Mouse (Mus musculus) lung, adult 10 weeks (tissue): ENCODE results near the gene Tspear. TPM values are rescaled to one million over a fixed set of nuclear protein-coding genes. Genes with fewer than 3 reads are reported as not detected.

ENCODE experiments used
- polyA plus RNA-seq: library from polyadenylated mRNA; stranded (reverse); fragments of 350-450 nt; fragmentation: Illumina TruSeq; extraction: RNeasy Lipid Tissue Mini Kit (QIAGEN cat#74804); gene quantifications from one replicate; pipeline ENCODE4 v1.2.3, GENCODE M21; 2014; ENCODE audit warnings: low read depth, low replicate concordance; ENCODE audit not compliant: insufficient read depth

Gene Tspear
- not detected for polyA plus RNA-seq

DNA sequence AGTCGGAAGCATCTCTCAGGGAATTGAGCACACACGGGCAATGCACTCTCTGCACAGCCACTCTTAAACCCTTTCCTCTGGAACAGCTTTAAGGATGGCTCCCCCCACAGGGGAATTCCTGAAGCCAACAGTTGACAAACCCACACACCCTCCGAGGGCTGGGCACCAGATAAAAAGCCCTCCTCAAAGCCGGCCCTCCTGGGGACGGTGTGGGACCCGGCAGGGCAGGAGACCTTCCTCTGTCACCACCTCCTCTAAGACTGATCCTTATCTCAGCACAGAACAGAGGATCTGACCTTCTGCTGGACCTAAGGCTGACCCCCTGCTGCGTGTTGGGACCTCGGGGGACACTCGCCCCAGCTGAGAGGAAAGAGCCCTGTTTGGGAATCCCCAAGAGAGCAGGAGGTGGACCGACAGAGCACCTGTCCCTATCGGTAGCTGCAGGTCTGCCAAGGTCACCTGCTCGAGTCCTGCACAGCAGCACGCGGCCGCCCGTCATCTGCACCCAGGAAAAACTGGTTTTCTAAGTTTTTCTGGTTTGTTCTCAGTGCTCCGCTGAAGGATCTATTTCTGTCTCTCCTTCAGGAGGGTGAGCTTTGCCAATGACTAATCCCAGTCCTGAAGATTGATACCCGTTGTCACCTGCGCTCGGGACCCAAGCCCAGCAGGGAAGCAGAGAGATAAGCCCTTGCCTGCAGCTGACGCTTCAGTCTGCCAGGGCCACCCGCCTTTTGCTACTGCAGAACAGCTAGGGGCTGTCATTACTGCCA lies at the start of gene Tspear:
Tspear (plus strand) TSS at position 675 of the 770 bp plus-strand sequence.

DNA sequence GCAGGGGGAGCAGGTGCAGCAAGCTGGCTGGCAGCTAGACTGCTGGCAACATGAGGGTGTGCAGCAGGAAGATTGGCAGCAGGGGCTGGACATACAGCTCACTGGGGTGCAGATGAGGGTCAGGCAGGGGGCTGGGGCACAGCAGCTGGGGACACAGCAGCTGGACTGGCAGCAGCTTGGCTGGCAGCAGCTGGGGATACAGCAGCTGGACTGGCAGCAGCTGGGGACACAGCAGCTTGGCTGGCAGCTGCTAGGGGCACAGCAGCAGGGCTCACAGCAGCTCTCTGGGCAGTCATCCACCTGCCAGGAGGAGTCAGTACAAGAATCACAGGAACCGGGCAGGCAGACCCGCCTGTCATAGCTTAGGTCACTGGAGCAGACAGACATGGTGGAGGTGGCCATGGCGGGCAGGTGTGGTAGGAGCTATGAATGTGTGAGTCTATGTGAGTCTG lies 4.0 kb downstream of the Tspear start, which contains the start of gene Gm19402:
Gm19402 (minus strand) TSS at position 402 of the 452 bp plus-strand sequence.

DNA sequence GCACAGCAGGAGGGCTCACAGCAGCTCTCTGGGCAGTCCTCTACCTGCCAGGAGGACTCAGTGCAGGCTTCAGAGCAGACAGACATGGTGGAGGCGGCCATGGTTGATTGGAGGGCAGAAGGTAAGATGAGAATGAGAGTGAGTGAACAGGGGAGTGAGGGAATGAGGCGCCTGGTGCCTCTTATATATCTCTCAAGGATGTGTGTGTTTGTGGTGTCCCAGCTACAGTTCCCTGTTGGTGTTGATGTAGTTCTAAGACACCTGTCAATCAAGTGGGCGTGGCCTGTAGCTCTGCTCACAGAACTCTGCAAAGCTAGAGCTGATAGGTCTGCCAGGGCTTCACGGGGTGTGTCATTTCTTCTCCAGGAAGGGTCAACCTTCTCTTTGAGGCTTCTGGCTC lies 10.8 kb downstream of the Tspear start, which contains the start of gene Gm9508:
Gm9508 (minus strand) TSS at position 101 of the 400 bp plus-strand sequence.

DNA sequence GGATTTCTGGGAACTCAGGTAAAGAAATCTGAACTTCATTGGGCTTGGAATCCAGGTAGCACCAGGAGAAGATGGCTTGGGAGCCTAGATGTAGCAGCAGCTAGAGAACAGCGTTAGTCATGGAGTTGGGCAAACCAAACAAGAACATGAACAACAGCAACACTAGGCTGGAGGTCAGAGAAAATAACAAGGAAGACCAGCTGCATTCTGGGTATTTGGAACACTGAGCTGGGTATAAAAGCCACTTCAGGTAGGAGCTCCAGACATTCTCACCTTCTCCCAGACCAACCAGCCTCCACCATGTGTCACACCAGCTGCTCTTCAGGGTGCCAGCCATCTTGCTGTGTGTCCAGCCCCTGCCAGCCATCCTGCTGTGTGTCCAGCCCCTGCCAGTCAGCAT lies 20.0 kb downstream of the Tspear start, which contains the start of gene Gm10272:
Gm10272 (plus strand) TSS at position 301 of the 400 bp plus-strand sequence.

DNA sequence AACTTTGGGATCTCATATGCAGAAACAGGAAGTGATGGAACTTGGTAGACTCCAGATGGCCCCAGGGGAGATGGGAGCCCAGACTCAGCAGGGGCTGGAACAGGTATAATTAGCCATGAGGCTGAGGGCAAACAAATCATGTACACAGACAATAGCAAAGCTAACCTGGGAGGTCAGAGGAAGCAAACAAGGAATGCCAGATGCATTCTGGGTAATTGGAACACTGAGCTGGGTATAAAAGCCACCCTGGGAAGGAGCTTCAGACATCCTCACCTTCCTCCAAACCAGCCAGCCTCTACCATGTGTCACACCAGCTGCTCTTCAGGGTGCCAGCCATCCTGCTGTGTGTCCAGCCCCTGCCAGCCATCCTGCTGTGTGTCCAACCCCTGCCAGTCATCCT lies 24.8 kb downstream of the Tspear start, which contains the start of gene Gm10024:
Gm10024 (plus strand) TSS at position 301 of the 400 bp plus-strand sequence.

DNA sequence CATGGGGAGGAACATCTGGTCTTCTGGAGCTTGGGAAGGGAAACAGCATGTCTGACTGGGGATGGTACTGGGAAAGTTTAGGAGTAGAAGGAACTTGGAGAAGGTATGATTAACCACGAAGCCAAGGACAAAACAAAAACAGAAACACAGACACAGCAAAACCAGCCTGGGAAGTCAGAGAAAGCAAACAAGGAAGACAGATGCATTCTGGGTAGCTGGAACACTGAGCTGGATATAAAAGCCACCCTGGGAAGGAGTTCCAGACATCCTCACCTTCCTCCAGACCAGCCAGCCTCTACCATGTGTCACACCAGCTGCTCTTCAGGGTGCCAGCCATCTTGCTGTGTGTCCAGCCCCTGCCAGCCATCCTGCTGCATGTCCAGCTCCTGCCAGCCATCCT lies 29.1 kb downstream of the Tspear start, which contains the start of gene Gm10142:
Gm10142 (plus strand) TSS at position 301 of the 400 bp plus-strand sequence.

DNA sequence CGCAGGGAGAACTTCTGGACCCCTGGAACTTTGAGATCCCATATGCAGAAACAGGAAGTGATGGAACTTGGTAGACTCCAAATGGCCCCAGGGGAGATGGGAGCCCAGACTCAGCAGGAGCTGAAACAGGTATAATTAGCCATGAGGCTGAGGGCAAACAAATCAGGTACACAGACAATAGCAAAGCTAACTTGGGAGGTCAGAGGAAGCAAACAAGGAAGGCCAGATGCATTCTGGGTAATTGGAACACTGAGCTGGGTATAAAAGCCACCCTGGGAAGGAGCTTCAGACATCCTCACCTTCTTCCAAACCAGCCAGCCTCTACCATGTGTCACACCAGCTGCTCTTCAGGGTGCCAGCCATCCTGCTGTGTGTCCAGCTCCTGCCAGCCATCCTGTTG lies 33.9 kb downstream of the Tspear start, which contains the start of gene Krtap12-1:
Krtap12-1 (plus strand) TSS at position 301 of the 400 bp plus-strand sequence.

DNA sequence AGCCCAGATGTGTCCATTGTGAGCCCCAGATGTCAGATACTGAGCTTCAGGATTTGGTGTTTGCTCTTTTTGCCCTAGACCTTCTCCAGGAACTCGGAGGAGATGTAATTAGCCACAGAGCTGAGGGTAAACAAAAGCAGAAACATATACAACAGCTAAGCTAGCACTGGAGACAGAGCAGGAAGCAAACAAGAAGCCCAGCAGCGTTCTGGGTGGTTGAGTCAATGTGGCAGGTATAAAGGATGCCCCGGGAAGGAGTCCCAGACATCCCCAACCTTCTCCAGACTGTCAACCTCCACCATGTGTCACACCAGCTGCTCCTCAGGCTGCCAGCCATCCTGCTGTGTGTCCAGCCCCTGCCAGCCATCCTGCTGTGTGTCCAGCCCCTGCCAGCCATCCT lies 39.8 kb downstream of the Tspear start, which contains the start of gene Gm10100:
Gm10100 (plus strand) TSS at position 301 of the 400 bp plus-strand sequence.

DNA sequence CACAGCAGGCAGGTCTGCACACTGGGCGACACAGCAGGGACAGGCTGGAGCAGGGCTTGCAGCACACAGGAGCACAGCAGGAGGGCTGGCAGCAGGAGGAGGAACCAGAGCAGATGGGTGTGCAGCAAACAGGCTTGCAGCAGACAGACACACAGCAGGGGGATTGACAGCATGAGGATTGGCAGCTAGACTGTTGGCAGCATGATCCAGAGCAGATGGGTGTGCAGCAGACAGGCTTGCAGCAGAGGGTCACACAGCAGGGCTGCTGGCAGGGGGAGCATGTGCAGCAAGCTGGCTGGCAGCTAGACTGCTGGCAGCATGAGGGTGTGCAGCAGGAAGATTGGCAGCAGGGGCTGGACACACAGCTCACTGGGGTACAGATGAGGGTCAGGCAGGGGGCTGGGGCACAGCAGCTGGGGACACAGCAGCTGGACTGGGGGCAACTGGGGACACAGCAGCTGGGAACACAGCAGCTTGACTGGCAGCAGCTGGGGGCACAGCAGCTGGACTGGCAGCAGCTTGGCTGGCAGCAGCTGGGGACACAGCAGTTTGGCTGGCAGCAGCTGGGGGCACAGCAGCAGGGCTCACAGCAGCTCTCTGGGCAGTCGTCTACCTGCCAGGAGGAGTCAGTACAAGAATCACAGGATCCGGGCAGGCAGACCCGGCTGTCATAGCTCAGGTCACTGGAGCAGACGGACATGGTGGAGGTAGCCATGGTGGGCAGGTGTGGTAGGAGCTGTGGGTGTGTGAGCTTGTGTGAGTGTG lies 55.7 kb downstream of the Tspear start, which contains the start of gene Gm18596:
Gm18596 (minus strand) TSS at position 715 of the 765 bp plus-strand sequence.

DNA sequence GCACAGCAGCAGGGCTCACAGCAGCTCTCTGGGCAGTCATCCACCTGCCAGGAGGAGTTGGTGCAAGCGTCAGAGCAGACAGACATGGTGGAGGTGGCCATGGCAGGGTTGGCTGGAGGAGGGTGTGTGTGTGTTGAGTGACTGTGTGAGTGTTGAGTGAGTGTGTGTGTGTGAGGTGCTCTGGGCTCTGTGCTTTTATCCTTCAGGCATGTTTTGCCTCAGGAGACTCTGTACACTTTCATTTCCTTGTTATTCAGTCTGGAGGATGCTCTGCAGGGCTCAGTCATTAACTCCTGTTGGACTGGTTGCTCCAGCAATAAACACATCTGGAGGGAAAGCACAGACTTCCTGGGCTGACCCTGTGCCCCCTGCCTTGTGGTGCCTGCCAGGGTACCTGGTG lies 64.9 kb downstream of the Tspear start, which contains the start of gene Gm9736:
Gm9736 (minus strand) TSS at position 101 of the 400 bp plus-strand sequence.

DNA sequence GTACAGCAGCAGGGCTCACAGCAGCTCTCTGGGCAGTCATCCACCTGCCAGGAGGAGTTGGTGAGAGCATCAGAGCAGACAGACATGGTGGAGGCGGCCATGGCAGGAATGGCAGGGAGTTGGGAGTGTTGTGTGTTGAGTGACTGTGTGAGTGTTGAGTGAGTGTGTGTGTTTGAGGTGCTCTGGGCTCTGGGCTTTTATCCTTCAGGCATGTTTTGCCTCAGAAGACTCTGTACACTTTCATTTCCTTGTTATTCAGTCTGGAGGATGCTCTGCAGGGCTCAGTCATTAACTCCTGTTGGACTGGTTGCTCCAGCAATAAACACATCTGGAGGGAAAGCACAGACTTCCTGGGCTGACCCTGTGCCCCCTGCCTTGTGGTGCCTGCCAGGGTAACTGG lies 73.2 kb downstream of the Tspear start, which contains the start of gene Gm3233:
Gm3233 (minus strand) TSS at position 101 of the 400 bp plus-strand sequence.

DNA sequence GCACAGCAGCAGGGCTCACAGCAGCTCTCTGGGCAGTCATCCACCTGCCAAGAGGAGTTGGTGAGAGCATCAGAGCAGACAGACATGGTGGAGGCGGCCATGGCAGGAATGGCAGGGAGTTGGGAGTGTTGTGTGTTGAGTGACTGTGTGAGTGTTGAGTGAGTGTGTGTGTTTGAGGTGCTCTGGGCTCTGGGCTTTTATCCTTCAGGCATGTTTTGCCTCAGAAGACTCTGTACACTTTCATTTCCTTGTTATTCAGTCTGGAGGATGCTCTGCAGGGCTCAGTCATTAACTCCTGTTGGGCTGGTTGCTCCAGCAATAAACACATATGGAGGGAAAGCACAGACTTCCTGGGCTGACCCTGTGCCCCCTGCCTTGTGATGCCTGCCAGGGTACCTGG lies 84.9 kb downstream of the Tspear start, which contains the start of gene Gm3238:
Gm3238 (minus strand) TSS at position 101 of the 400 bp plus-strand sequence.

DNA sequence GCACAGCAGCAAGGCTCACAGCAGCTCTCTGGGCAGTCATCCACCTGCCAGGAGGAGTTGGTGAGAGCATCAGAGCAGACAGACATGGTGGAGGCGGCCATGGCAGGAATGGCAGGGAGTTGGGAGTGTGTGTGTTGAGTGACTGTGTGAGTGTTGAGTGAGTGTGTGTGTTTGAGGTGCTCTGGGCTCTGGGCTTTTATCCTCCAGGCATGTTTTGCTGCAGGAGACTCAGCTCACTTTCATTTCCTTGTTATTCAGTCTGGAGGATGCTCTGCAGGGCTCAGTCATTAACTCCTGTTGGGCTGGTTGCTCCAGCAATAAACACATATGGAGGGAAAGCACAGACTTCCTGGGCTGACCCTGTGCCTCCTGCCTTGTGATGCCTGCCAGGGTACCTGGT lies 90.5 kb downstream of the Tspear start, which contains the start of gene Gm7138:
Gm7138 (minus strand) TSS at position 101 of the 400 bp plus-strand sequence.

DNA sequence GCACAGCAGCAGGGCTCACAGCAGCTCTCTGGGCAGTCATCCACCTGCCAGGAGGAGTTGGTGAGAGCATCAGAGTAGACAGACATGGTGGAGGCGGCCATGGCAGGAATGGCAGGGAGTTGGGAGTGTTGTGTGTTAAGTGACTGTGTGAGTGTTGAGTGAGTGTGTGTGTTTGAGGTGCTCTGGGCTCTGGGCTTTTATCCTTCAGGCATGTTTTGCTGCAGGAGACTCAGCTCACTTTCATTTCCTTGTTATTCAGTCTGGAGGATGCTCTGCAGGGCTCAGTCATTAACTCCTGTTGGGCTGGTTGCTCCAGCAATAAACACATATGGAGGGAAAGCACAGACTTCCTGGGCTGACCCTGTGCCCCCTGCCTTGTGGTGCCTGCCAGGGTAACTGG lies 96.1 kb downstream of the Tspear start, which contains the start of gene Gm3250:
Gm3250 (minus strand) TSS at position 101 of the 400 bp plus-strand sequence.

DNA sequence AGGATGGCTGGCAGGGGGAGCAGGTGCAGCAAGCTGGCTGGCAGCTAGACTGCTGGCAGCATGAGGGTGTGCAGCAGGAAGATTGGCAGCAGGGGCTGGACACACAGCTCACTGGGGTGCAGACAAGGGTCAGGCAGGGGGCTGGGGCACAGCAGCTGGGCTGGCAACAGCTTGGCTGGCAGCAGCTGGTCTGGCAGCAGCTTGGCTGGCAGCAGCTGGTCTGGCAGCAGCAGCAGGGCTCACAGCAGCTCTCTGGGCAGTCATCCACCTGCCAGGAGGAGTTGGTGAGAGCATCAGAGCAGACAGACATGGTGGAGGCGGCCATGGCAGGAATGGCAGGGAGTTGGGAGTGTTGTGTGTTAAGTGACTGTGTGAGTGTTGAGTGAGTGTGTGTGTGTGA lies 101.5 kb downstream of the Tspear start, which contains the start of gene Gm7137:
Gm7137 (minus strand) TSS at position 325 of the 400 bp plus-strand sequence.

DNA sequence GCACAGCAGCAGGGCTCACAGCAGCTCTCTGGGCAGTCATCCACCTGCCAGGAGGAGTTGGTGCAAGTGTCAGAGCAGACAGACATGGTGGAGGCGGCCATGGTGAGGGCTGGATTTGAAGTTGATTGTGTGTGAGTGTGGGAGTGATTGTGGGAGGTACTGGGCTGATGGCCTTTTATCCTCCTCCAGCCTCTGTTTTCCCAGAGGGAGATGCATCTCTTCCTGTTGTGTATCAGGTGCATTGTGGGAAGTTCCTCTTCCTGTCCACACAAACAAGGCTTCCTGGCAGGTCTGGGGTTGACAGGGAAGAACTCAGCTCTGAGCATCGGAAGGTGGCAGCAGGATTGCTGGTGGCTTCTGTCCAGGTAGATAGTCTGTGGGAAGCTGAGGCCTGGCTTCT lies 108.6 kb downstream of the Tspear start, which contains the start of gene Gm9639:
Gm9639 (minus strand) TSS at position 101 of the 400 bp plus-strand sequence.

DNA sequence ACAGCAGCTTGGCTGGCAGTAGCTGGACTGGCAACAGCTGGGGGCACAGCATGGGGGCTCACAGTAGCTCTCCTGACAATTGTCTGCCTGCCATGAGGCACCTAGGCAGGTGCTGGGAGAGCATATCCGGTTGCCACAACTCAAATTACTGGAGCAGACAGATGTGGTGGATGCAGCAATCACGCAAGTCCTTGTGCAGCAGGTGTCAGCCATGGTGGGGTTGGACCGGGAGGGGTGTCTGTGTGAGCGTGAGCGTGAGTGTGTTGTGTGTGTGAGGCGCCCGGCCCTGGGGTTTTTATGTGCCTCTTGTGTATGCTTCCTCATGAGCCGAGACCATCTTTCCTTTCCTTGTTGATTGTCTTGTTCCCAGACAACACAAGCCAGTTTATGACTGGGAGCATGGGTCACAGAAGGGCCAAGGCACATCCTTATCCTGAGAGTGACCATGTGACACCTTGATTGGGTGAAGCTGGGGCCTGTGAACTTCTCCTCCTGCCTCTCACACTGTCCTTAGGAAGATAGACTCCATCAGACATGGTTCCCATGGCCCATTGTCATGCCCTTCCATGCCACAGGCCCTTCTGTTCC lies 112.6 kb downstream of the Tspear start, which contains the start of gene Gm19668:
Gm19668 (minus strand) TSS at position 213 of the 588 bp plus-strand sequence.

DNA sequence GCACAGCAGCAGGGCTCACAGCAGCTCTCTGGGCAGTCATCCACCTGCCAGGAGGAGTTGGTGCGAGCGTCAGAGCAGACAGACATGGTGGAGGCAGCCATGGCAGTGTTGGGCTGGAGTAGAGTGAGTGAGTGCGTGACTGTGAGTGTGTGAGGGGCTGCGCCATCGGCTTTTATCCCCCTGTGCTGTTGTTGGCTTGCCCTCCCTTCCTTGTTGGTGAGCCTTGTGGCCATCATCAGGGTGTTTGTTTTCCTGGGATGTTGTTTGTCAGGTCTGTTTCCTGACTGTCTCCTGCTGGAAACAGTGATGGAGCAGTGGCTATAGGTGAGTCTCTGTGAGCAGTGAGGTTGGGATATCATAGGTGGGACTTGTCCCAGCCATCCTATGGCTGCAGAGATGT lies 125.4 kb downstream of the Tspear start, which contains the start of gene Gm9507:
Gm9507 (minus strand) TSS at position 101 of the 400 bp plus-strand sequence.

DNA sequence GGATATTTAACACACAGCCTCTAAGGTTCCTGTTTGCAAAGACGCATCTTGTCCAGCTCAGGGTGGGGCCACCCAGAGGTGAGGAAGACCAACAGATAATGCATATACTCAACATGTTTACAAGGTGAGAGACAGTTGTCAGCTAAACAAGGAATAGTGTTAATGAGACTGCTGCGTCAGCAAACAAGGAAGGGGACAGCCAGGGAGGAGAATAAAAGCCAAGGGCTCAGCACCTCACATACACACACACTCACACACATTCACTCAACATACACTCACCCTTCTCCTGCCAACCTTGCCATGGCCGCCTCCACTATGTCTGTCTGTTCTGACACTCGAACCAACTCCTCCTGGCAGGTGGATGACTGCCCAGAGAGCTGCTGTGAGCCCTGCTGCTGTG lies 128.0 kb downstream of the Tspear start, which contains the start of gene Gm2696:
Gm2696 (plus strand) TSS at position 301 of the 400 bp plus-strand sequence.

DNA sequence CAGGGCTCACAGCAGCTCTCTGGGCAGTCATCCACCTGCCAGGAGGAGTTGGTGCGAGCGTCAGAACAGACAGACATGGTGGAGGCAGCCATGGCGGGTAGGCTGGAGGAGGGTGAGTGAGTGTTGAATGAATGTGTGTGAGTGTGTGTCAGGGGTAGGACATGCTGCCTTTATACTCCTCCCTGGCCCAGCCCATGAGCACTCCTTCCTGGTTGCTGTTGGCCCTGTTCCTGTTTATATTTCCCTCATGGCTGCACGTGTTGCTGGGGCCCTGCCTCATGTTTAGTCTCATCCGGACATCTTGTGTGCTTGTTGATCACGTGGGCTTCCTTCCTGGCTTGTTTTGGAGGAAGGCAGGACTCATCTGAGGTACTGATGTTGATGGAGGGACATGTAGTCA lies 140.6 kb downstream of the Tspear start, which contains the start of gene Krtap10-4:
Krtap10-4 (minus strand) TSS at position 145 of the 400 bp plus-strand sequence.

DNA sequence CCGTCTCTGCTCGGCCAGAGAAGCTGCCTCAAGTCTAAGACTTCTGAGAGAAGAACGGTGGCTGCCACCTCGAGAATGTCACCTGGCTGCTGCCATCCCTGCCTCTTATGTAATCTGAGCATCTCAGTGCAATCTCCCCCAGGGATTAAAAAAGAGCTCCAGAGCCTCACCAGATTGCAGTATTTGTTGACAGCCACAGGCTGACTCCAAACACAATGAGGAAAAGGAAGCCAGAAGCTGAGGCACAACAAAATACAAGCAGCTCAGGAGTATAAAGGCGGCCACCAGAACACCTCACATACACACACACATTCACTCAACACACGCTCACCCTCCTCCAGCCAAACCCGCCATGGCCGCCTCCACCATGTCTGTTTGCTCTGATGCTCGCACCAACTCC lies 149.3 kb downstream of the Tspear start, which contains the start of gene Krtap10-10:
Krtap10-10 (plus strand) TSS at position 301 of the 400 bp plus-strand sequence.

